Mouse (Mus musculus) yolk sac, embryonic 10.5 days (tissue): ENCODE data around the gene Asap2.
"Not testable (repeated sequence)": the region's sequence is repeated elsewhere in the genome, so short reads cannot be mapped to it uniquely, and the experiment has no call there.

ENCODE experiments used
- DNase-seq: peaks from one replicate; pipeline ENCODE4 v3.0.0-alpha.2; 2017; ENCODE audit warnings: low spot score

Asap2 gene

GRCm38 (mm10) chr12:20990132-20990531 lies at the start of gene Asap2:
Asap2 (plus strand) TSS chr12:20990459.
- DNase-seq, result peak; percentile 1

DNA sequence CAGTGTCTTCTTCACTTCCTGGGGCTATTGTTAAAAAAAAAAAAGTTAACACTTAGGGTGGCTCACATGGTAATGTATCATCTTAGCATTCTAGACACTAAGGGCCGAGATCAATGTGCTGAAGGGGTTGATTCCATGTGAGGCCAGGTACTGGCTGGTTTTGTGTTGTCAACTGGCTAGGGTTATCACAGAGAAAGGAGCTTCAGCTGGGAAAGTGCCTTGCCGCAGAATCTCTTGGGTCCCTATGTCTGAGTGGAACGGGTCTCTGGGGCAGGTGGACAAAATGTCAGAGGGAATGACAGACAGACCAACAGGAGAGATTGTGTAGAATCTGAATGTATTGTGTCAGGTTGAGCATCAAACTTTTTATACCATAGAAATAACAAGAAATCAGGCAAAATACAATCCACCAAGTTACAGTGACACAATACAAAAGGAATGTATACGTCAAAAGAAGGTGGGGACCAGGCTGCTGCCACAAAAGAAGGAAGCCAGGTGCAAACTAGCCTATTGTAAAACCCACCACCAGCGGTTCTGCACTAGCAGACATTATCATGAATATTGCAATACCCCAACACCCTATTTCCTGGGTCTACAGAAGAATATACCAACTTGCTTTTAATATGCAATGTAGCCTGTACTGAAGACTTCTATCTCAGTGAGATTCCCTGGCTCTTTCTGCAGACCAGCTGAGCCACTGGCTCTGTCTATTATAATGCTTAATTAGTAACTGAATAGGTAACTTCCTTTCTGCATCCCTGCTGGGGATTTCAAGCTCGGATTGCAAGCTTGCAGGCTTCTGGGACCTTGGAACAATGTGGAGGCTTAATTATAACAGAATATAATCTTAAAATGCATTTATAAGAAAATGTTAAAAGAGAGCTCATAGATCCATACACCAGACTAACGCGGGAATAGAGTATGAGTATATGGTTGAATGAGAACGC lies 42.9 kb upstream of the Asap2 start:
- DNase-seq, result not testable (repeated sequence)

DNA sequence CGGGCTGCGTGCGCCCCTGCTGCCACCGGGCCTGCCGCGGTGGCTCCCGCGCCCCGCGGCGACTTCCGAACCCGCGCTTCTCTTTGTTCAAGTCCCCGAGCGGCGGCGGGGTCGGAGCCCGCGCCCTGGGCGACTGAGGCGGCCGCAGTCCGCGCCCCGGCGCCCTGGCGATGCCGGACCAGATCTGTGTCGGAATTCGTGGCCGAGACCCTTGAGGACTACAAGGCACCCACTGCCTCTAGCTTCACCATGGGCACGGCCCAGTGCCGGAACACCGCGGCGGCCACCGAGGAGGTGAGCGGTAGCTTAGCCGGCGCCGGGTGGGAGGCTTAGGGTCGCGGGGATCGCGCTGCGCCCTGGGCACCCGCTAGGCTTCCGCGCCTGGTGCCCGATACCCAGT lies 320 bp downstream of the Asap2 start:
- DNase-seq, result peak; percentile 12

DNA sequence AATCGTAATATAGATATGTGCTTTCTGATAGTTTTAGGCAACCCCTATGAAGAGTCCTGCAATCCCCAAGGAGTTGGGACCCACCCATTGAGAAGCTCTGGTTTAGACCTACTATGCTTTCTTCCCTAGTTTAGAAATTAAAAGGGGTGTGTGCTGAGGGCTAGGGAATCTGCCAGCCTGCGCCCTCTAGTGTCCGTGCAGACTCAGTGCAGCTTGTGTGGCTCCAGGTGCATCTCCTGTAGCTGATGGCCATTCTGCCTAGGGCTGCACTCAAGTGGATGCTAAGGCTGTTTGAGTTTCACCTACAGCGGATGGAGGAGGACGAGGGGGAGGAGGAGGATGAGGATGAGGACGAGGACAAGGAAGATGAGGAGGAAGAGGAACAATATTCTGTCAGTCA lies 40.6 kb downstream of the Asap2 start:
- not testable (repeated sequence) for DNase-seq

DNA sequence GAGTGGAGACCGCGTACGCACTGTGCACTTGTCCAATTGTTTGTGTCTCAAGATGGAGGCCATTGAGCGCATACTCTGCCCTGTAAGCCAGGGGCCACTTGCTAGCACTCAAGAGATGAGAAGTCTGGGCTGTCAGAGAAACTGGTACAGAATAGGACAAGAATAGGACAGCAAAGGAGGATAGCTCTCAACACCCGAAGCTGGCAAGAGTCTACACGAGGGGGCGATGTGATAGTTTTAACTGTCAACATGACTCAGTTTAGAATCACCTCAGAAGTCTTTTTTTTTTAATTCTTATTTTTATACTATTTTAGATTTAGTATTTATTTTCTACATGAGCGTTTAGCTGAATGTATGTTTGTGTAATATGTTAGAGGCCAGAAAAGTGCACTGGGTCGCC lies 56.5 kb downstream of the Asap2 start:
- not testable (repeated sequence) for DNase-seq

- DNase-seq, result peak; percentile 18
These were observed 85.5 kb downstream of the Asap2 start for GRCm38 (mm10) chr12:21075731-21076130.

- not testable (repeated sequence) for DNase-seq
These were observed 99.9 kb downstream of the Asap2 start for GRCm38 (mm10) chr12:21090168-21090567.

- DNase-seq, result not testable (repeated sequence)
These were observed 102.2 kb downstream of the Asap2 start for GRCm38 (mm10) chr12:21092446-21092845.

DNA sequence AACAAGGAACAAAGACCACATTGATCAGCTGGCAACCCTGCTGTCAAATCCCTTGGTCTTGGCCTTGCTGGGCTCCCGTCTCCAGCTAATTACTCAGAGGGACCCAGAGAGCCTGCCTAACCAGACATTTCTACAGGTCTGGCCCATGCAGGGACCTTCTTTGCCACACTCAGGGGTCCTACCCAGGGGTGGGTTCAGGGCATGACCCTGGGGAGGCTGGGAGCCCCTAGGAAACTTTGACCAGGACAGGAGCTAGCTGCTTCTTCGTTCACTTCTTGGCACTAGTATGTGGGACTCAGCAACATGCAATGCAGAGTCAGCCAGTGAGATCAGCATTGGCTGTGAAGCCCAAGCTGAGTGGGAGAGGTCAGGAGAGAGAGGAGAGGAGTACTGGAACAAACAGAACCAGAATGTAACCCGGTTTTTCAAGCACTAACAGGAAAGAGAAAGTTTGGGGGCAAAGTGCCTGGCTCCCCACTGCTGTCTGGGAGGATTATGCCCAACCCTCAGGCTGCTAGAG lies 107.6 kb downstream of the Asap2 start:
- not testable (repeated sequence) for DNase-seq

DNA sequence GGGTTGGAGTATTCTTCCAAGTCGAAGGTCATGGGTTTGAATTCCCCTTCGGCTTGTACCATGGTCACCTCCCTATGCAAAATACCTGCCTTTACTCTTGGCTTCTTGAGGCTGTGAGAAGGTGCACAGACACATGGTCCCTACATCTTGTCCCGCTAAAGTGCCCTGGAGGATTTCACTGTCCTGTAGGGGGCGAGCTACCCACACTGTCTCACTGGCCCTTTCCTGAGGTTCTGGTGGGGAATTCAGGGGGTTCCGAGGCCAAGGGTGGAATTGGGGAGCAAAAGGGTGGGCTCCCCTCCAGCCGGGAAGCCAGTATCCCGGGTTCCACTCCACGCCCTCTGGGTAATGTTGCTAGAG lies 120.8 kb downstream of the Asap2 start:
- DNase-seq, result not testable (repeated sequence)

DNA sequence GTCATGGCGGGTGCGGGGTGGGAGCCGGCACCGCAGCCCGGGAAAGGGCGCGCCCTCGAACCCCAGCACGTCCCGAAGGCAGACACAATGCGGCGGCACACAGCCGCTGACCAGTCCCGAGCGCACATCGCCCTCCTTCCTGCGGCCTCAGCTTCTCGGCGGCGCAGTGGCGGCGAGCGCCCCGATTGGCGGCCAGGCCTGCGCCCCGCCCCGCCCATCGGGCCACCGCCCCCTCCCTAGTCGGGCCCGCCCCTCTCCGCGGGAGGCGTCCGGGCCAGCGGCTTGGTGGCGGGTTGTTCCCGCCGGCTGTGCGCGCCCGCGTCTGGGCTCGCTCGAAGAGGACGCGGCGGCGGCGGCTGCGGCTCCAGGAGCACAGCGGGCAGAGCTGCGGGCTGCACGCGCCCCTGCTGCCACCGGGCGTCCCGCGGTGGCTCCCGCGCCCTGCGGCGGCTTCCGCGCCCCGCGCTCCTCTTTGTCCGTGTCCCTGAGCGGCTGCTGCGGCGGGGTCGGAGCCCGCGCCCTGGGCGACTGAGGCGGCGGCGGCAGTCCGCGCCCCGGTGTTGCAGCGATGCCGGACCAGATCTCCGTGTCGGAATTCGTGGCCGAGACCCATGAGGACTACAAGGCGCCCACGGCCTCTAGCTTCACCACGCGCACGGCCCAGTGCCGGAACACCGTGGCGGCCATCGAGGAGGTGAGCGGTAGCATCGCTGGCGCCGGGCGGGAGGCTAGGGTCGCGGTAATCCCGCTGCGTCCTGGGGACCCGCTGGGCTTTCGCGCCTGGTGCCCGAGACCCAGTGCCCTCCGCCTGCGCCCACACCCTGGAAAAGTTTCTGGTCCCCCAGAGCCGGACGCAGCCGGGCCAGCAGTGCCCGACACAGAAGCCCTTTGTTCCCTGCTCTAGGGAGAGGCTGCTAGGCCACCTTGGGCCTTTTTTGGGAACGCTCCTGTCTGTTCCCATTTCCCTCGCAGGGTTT lies 121.5 kb downstream of the Asap2 start:
- peak; percentile 86 for DNase-seq

GRCm38 (mm10) chr12:21112453-21112857 lies 122.2 kb downstream of the Asap2 start:
- DNase-seq, result peak; percentile 43

DNA sequence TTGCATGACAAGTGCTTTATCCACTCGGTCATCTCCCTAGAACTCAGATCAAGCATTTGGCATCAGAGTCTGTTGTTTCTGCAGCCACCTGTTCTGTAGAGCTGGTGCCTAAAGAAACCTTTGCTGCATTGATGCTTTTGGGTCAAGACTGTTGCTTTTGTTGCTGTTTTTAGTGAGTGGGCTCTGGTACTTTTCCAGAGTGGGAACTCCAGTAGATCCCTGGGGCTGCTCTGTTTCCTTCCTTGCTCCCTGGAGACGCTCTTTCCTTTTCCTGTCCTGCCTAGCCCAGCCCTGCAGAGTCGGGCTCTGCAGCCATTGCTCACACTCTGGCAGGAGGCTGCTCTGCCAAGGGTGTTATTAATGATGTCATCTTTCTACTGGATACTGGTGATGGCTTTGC lies 129.2 kb downstream of the Asap2 start:
- DNase-seq, result no peak

GRCm38 (mm10) chr12:21122818-21123217 lies 132.6 kb downstream of the Asap2 start:
- no peak for DNase-seq

- no peak for DNase-seq
These were observed 133.4 kb downstream of the Asap2 start for GRCm38 (mm10) chr12:21123647-21124046.

- DNase-seq, result no peak
These were observed 135.6 kb downstream of the Asap2 start for GRCm38 (mm10) chr12:21125675-21126470.

DNA sequence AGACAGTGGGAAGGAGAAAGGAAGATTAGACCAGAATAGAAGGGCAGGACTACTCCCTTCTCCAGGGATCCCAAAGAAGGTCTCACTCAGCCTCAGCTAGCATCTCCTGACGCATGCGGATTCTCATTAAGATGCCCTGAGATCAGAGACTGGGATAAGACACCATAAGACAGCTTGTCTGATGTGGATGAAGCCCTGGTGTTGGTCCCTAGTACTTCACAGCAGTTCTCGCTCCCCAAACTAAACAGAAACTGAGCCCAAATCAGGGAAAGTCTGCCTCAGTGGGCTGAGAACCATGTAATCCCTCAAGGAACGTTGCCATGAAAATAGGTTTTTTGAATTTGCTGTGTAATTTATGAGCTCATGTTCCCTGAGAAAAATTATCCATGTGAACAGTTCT lies 136.3 kb downstream of the Asap2 start:
- DNase-seq, result no peak

DNA sequence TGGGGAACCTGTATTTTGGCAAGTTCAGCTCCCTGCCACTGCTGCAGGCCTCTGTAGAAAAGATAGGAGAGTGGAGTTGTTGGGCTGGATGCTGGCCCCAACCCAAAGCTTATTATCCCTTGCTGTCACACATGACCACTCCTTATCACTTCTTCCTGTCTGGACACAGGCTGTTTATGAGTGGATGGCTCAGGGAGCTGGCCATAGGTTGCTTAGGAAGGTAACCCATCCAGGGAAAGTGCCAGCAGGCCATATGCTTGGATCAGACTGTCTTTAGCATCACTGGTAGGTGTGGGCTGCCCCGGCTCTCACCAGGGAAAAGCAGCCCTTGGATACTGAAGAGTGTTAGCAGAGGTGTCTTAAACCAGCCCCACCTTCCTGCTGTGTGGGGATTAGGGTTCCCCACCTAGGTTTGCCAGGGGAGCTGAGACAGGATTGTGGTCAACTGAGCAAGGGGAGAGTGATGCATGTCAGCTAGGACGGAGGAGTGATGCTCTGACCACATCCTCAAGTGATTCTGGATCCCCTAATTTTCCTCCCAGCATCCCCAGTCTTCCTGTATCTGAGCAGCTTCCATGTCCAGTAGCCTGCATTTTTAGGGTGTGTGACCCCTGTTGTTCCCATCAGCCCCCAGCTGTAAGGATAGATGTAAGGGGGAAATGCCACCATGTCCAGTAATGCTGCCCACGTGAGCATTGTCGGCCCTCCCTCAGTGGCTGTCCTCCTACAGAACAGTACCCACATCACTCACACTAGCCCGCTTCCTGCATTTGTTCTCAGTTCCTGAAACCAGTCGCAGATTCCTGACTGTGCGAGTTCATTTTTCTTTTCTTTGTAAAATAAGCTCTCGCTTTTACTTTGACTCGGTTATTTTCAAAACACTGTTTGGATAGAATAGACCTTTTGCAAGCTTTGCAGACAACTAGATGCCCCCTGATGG lies 138.9 kb downstream of the Asap2 start:
- DNase-seq, result no peak

GRCm38 (mm10) chr12:21130274-21130823 lies 140.1 kb downstream of the Asap2 start:
- no peak for DNase-seq

GRCm38 (mm10) chr12:21132537-21132936 lies 142.3 kb downstream of the Asap2 start:
- DNase-seq, result no peak
